Mouse (Mus musculus) megakaryocyte, embryonic 14.5 days (primary cell): ENCODE measurements around the gene H6pd. TPM values are rescaled to one million over a fixed set of nuclear protein-coding genes. Genes with fewer than 3 reads are reported as not detected.

ENCODE experiments used
- H3K27me3 ChIP-seq: replicated peaks from 2 replicates; pipeline ENCODE3; 2012; ENCODE audit warnings: inconsistent platforms
- H3K36me3 ChIP-seq: replicated peaks from 2 replicates; pipeline ENCODE3; 2012; ENCODE audit warnings: low read length, inconsistent platforms, mixed read lengths
- H3K4me1 ChIP-seq: 2 replicates; pipeline ENCODE4 v1.6.1; 2012; ENCODE audit warnings: inconsistent platforms
- H3K4me3 ChIP-seq: replicated peaks from 2 replicates; pipeline ENCODE3; 2012; ENCODE audit warnings: moderate library complexity, mild to moderate bottlenecking, inconsistent platforms
- H3K9me3 ChIP-seq: 2 replicates; pipeline ENCODE4 v1.6.1; 2012; ENCODE audit warnings: inconsistent platforms
- FLI1 ChIP-seq: IDR thresholded peaks from 2 replicates; pipeline ENCODE4 v1.6.1; 2012; ENCODE audit warnings: low read length, inconsistent platforms, mixed read lengths
- GATA1 ChIP-seq: IDR thresholded peaks from 3 replicates; pipeline ENCODE4 v1.6.1; 2012; ENCODE audit warnings: mixed read lengths, low read length, inconsistent platforms, borderline replicate concordance
- polyA plus RNA-seq: library from polyadenylated mRNA; stranded (reverse); fragments of >175 nt; gene quantifications from 2 replicates; pipeline ENCODE4 v1.2.3, GENCODE M21; 2012; ENCODE audit warnings: low replicate concordance; ENCODE audit not compliant: insufficient read depth

Gene H6pd
- polyA plus RNA-seq, 1 experiment: 6.8 TPM

GRCm38 (mm10) chr4:149938701-149939100 lies 70.1 kb downstream of the H6pd start:
- TF ChIP-seq GATA1 (no peak), FLI1 (no peak)
- peaks cover 88% of the 10 kb centered on the region for H3K27me3 ChIP-seq
- no peaks in the 10 kb centered on the region for H3K9me3 ChIP-seq
- H3K4me1 ChIP-seq: peaks cover 18% of the 10 kb centered on the region
- no peak overlapping the region for H3K4me3 ChIP-seq
- no peaks in the 10 kb centered on the region for H3K36me3 ChIP-seq

DNA sequence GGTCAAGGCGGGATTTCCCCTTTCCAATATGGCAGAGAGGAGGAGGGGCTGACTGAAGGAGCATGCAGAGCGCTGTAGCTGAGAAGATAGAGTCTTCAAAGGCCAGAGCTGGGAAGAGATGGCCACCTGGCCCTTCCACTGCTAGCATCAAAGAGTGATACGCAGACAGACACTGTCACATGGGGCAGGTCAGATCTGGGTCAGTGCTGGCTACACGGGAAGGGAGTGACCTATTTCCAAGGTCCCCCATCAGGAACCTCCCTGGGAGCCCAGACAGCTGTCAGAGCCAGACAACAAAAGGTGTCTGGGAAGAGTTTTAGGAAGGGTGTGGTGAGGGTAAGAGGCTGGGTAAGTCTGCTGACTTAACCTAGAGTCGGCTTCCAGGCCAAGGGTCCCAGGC lies 71.9 kb downstream of the H6pd start:
- no peak for TF ChIP-seq GATA1
- no peak for TF ChIP-seq FLI1
- Histone ChIP-seq H3K9me3 (peaks cover 11% of the 10 kb centered on the region), H3K36me3 (no peaks in the 10 kb centered on the region), H3K4me3 (no peak overlapping the region), H3K27me3 (peaks cover 84% of the 10 kb centered on the region), H3K4me1 (peaks cover 9% of the 10 kb centered on the region; the same call in 1 of the 2 replicates)

GRCm38 (mm10) chr4:149935470-149935869 lies 73.4 kb downstream of the H6pd start:
- H3K4me3 ChIP-seq: no peak overlapping the region
- H3K36me3 ChIP-seq: no peaks in the 10 kb centered on the region
- peaks cover 81% of the 10 kb centered on the region for H3K27me3 ChIP-seq
- no peak for TF ChIP-seq GATA1
- TF ChIP-seq FLI1: no peak
- peaks cover 15% of the 10 kb centered on the region for H3K9me3 ChIP-seq
- no peaks in the 10 kb centered on the region for H3K4me1 ChIP-seq

GRCm38 (mm10) chr4:149933519-149934245 lies 75.1 kb downstream of the H6pd start:
- H3K4me3 ChIP-seq: no peak overlapping the region
- no peaks in the 10 kb centered on the region for H3K36me3 ChIP-seq
- H3K27me3 ChIP-seq: peaks cover 76% of the 10 kb centered on the region
- peaks cover 15% of the 10 kb centered on the region for H3K9me3 ChIP-seq
- no peak for TF ChIP-seq GATA1
- TF ChIP-seq FLI1: no peak
- H3K4me1 ChIP-seq: peaks cover 5% of the 10 kb centered on the region; the same call in 1 of the 2 replicates

- no peak for TF ChIP-seq GATA1
- TF ChIP-seq FLI1: no peak
- Histone ChIP-seq H3K4me3 (no peak overlapping the region), H3K27me3 (peaks cover 75% of the 10 kb centered on the region), H3K9me3 (peaks cover 15% of the 10 kb centered on the region), H3K36me3 (no peaks in the 10 kb centered on the region), H3K4me1 (peaks cover 5% of the 10 kb centered on the region; the same call in 1 of the 2 replicates)
Observed at GRCm38 (mm10) chr4:149933025-149933424, 75.8 kb downstream of the H6pd start.

- peaks cover 5% of the 10 kb centered on the region; the same call in 1 of the 2 replicates for H3K4me1 ChIP-seq
- H3K27me3 ChIP-seq: peaks cover 77% of the 10 kb centered on the region
- TF ChIP-seq FLI1: no peak
- TF ChIP-seq GATA1: no peak
- no peak overlapping the region for H3K4me3 ChIP-seq
- H3K36me3 ChIP-seq: no peaks in the 10 kb centered on the region
- H3K9me3 ChIP-seq: peaks cover 21% of the 10 kb centered on the region
Observed at GRCm38 (mm10) chr4:149932108-149932815, 76.6 kb downstream of the H6pd start.

DNA sequence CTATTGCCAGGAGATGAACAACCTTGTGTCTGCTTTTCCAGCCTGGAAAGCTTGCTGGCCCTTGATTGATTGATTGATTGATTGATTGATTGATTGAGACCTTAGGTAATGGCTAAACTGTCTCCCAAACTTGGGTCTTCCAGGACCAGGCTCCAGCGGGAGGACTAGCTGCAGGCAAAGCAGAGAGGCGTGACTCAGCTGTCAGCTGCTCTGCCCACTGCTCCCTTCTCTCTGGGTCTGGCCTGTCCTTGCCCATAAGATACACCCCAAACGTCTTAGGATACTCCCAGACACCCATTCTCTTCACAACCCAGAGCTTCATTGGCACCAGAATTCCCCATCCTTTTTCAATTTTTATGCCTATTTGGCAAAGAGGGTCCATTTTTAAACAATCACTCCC lies 78.1 kb downstream of the H6pd start:
- Histone ChIP-seq H3K27me3 (peaks cover 72% of the 10 kb centered on the region), H3K4me3 (no peak overlapping the region), H3K36me3 (no peaks in the 10 kb centered on the region), H3K4me1 (peaks cover 5% of the 10 kb centered on the region; the same call in 1 of the 2 replicates), H3K9me3 (peaks cover 33% of the 10 kb centered on the region)
- no peak for TF ChIP-seq GATA1

Other genes starting within 250 kb of the H6pd start
- gene Slc25a33, start 234.7 kb downstream of the H6pd start, polyA plus RNA-seq: 3.9 and 8.0 TPM in 2 replicates
- gene Spsb1, start 54.0 kb downstream of the H6pd start, polyA plus RNA-seq: 0.75 TPM in 1 of 2 replicates, not detected in the other
- 1.1 and 1.9 TPM in 2 replicates for gene Gpr157, start 78.3 kb upstream of the H6pd start, polyA plus RNA-seq
- 0.15 TPM in 1 of 2 replicates, not detected in the other for gene Slc2a5, start 110.3 kb upstream of the H6pd start, polyA plus RNA-seq
- not detected in 2 replicates for gene Slc2a7, start 139.9 kb upstream of the H6pd start, polyA plus RNA-seq
- not detected in 2 replicates for gene Car6, start 192.3 kb upstream of the H6pd start, polyA plus RNA-seq
- gene Eno1, start 227.7 kb upstream of the H6pd start, polyA plus RNA-seq: 2,192 and 2,220 TPM in 2 replicates